Comparison of ENCODE assay signal across 15 mouse cellular contexts in genomic region chr9:30441761-30442160, GRCm38 (mm10).
"Had no signal": no experiment of that assay in that cellular context is flagged by ENCODE, and none has a peak within 500 bp of the region (broad histone marks: within the 10 kb centered on the region; RNA-seq: fewer than 3 reads in every experiment).

No protein-coding gene starts in this region.

- H3K4me3 ChIP-seq: limb, embryonic 15.5 days; liver, embryonic 12.5 days; megakaryocyte, embryonic 14.5 days; midbrain, embryonic 12.5 days; neural tube, embryonic 12.5 days; stomach, embryonic 15.5 days had no signal

- DNase-seq: lung, embryonic 14.5 days; midbrain, embryonic 14.5 days; right cerebral cortex, postnatal 14 days; thymus, adult 2 months; thymus, postnatal 25 days; thymus, postnatal 4 days had no signal

- H3K9ac ChIP-seq: limb, embryonic 15.5 days; liver, embryonic 12.5 days; liver, embryonic 14.5 days; lung, embryonic 14.5 days; midbrain, embryonic 12.5 days; neural tube, embryonic 12.5 days; stomach, embryonic 15.5 days had no signal

- H3K9me3 ChIP-seq: limb, embryonic 15.5 days; liver, embryonic 12.5 days; megakaryocyte, embryonic 14.5 days; midbrain, embryonic 12.5 days; neural tube, embryonic 12.5 days; stomach, embryonic 15.5 days had no signal

- H3K27ac ChIP-seq: limb, embryonic 15.5 days; liver, embryonic 12.5 days; liver, embryonic 14.5 days; macrophage; midbrain, embryonic 12.5 days; neural tube, embryonic 12.5 days; stomach, embryonic 15.5 days; stomach, postnatal 0 days had no signal

- ATAC-seq: liver, embryonic 12.5 days had no signal

- H3K27me3 ChIP-seq: limb, embryonic 15.5 days; liver, embryonic 12.5 days; megakaryocyte, embryonic 14.5 days; midbrain, embryonic 12.5 days; neural tube, embryonic 12.5 days; stomach, embryonic 15.5 days had no signal

- H3K4me1 ChIP-seq: limb, embryonic 15.5 days; liver, embryonic 12.5 days; megakaryocyte, embryonic 14.5 days; midbrain, embryonic 12.5 days; neural tube, embryonic 12.5 days; stomach, embryonic 15.5 days had no signal

- H3K4me2 ChIP-seq: limb, embryonic 15.5 days; liver, embryonic 12.5 days; lung, embryonic 14.5 days; midbrain, embryonic 12.5 days; neural tube, embryonic 12.5 days; stomach, embryonic 15.5 days had no signal
